Mouse (Mus musculus) adrenal gland, postnatal 36 days (tissue): ENCODE measurements around the gene Sart1. TPM values are rescaled to one million over a fixed set of nuclear protein-coding genes. Genes with fewer than 3 reads are reported as not detected.

ENCODE experiments used
- total RNA-seq, 2 experiments: library from RNA; stranded (reverse); gene quantifications; 2 replicates each; pipeline ENCODE4 v1.2.3; 2021

Gene Sart1
- total RNA-seq, 2 experiments from 2014 or later = 79.1 to 86.5 TPM

Other genes with a start within 250 kb of the Sart1 start
- gene Pacs1, start 115.6 kb downstream of the Sart1 start, total RNA-seq = 10 to 100 TPM; 15.6 to 23.6 TPM
- gene Sf3b2, start 93.2 kb downstream of the Sart1 start, total RNA-seq = 100 to 1,000 TPM; 165 to 171 TPM
- not detected for gene Gal3st3, start 90.4 kb downstream of the Sart1 start, total RNA-seq
- not detected for gene Catsper1, start 53.0 kb downstream of the Sart1 start, total RNA-seq
- 1 to 10 TPM; 2.1 to 2.5 TPM for gene Cst6, start 39.1 kb downstream of the Sart1 start, total RNA-seq
- 10 to 100 TPM; 24.4 to 26.1 TPM for gene Eif1ad, start 22.0 kb downstream of the Sart1 start, total RNA-seq
- 100 to 1,000 TPM; 152 to 165 TPM for gene Banf1, start 21.5 kb downstream of the Sart1 start, total RNA-seq
- gene Tsga10ip, start 13.8 kb upstream of the Sart1 start, total RNA-seq = not detected
- gene Drap1, start 36.3 kb upstream of the Sart1 start, total RNA-seq = 100 to 1,000 TPM; 250 to 263 TPM
- 10 to 100 TPM; 43.7 to 50.6 TPM for gene AI837181, start 36.4 kb upstream of the Sart1 start, total RNA-seq
- 1 to 10 TPM in 1 of 2 experiments, not detected in 1; 5.3 TPM for gene Fosl1, start 58.8 kb upstream of the Sart1 start, total RNA-seq
- gene Ccdc85b, start 69.2 kb upstream of the Sart1 start, total RNA-seq = 1 to 10 TPM; 7.9 to 8.3 TPM
- 10 to 100 TPM; 89.1 to 95.3 TPM for gene Fibp, start 71.9 kb upstream of the Sart1 start, total RNA-seq
- under 1 TPM in 1 of 2 experiments, not detected in 1; 0.26 TPM for gene Ctsw, start 79.8 kb upstream of the Sart1 start, total RNA-seq
- 10 to 100 TPM; 50.2 to 87.9 TPM for gene Efemp2, start 85.3 kb upstream of the Sart1 start, total RNA-seq
- gene Mus81, start 99.7 kb upstream of the Sart1 start, total RNA-seq = 10 to 100 TPM; 23.1 to 30.7 TPM
- gene Cfl1, start 101.8 kb upstream of the Sart1 start, total RNA-seq = 100 to 1,000 TPM; 659 to 740 TPM
- 1 to 10 TPM; 1.0 to 1.5 TPM for gene 1700020D05Rik, start 115.1 kb upstream of the Sart1 start, total RNA-seq
- 10 to 100 TPM; 11.1 to 12.1 TPM for gene Snx32, start 121.8 kb upstream of the Sart1 start, total RNA-seq
- not detected for gene Ovol1, start 171.9 kb upstream of the Sart1 start, total RNA-seq
- 1 to 10 TPM; 7.8 to 8.3 TPM for gene Ap5b1, start 179.3 kb upstream of the Sart1 start, total RNA-seq
- gene Rnaseh2c, start 213.2 kb upstream of the Sart1 start, total RNA-seq = 100 to 1,000 TPM; 124 to 139 TPM
- gene Kat5, start 221.5 kb upstream of the Sart1 start, total RNA-seq = 10 to 100 TPM; 66.2 to 68.2 TPM
- gene Rela, start 248.8 kb upstream of the Sart1 start, total RNA-seq = 10 to 100 TPM; 85.7 to 86.4 TPM